Mouse (Mus musculus): ENCODE results near the gene Olfr1307.

Olfr1307 gene

DNA sequence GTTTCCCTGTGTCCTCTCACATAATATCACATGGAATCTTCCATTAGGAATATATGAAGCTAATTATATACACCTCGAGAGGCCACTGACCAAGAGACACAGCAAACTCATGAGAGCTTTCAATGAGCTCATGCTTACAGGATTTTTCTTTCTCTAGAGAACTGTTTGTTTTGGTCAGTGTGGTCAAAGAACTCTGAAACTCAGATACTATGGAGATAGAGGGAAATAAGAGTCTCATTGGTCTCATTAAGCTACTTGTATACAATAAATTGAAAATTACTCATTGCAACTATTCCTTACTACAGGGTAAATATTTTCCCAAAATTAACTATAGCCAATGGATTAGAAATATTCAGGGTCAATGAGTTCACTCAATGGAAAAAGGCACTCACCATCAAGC lies at the start of gene Olfr1307:
Gene Olfr1307 (minus strand): TSS at position 101 of the 400 bp plus-strand sequence.
- no peak for DNase-seq (ENCODE audit: low spot score)

- no peak for DNase-seq (ENCODE audit: low spot score)
Measured at GRCm38 (mm10) chr2:111990181-111990580, 40.9 kb upstream of the Olfr1307 start, which contains the start of gene Olfr1309. Gene Olfr1309, minus strand, starts transcription at chr2:111990281.

GRCm38 (mm10) chr2:111964844-111965243 lies 15.6 kb upstream of the Olfr1307 start, which contains the start of gene Olfr1308:
Gene Olfr1308, minus strand, starts transcription at chr2:111964944.
- no peak for DNase-seq (ENCODE audit: low spot score)

GRCm38 (mm10) chr2:111916171-111916570 lies 33.1 kb downstream of the Olfr1307 start, which contains the start of gene Olfr1306:
Gene Olfr1306, minus strand, starts transcription at chr2:111916271.
- no peak for DNase-seq (ENCODE audit: low spot score)

All from ovary, postnatal 36 days (tissue).